Mouse (Mus musculus) hindbrain, embryonic 16.5 days (tissue): Measurements from ENCODE around the gene Phtf2. TPM values are rescaled to one million over a fixed set of nuclear protein-coding genes. Genes with fewer than 3 reads are reported as not detected.

Experiments
- ATAC-seq: fragments of 200-750 bp; cut with Nextera tagmentation; 2 replicates; pipeline ENCODE4 v1.8.0; 2017; ENCODE audit warnings: moderate TSS enrichment, moderate library complexity
- H3K27ac ChIP-seq: fragments of 300-500 bp; sonication (generic); 2 replicates; pipeline ENCODE4 v1.5.1; 2014; ENCODE audit warnings: low read depth, mild to moderate bottlenecking, control low read depth, low read length, moderate library complexity
- H3K27me3 ChIP-seq: fragments of 300-500 bp; sonication (generic); replicated peaks from 2 replicates; pipeline ENCODE4 v1.6.1; 2014; ENCODE audit warnings: low read length; ENCODE audit not compliant: control insufficient read depth, insufficient read depth
- H3K36me3 ChIP-seq: fragments of 300-500 bp; sonication (generic); 2 replicates; pipeline ENCODE4 v1.6.1; 2014; ENCODE audit warnings: mild to moderate bottlenecking, low read length, moderate library complexity, mixed read lengths; ENCODE audit not compliant: control insufficient read depth, insufficient read depth
- H3K4me1 ChIP-seq: fragments of 300-500 bp; sonication (generic); 2 replicates; pipeline ENCODE4 v1.6.1; 2014; ENCODE audit warnings: low read depth, low read length; ENCODE audit not compliant: control insufficient read depth, insufficient read depth
- H3K4me2 ChIP-seq: fragments of 300-500 bp; sonication (generic); 2 replicates; pipeline ENCODE4 v1.6.1; 2014; ENCODE audit warnings: mild to moderate bottlenecking, low read length, control low read depth, moderate library complexity
- H3K4me3 ChIP-seq: fragments of 300-500 bp; sonication (generic); 2 replicates; pipeline ENCODE4 v1.5.1; 2014; ENCODE audit warnings: mild to moderate bottlenecking, low read length, control low read depth, moderate library complexity
- H3K9ac ChIP-seq: fragments of 300-500 bp; sonication (generic); 2 replicates; pipeline ENCODE4 v1.6.1; 2014; ENCODE audit warnings: low read depth, mild to moderate bottlenecking, control low read depth, low read length, moderate library complexity
- H3K9me3 ChIP-seq: fragments of 300-500 bp; sonication (generic); 2 replicates; pipeline ENCODE4 v1.6.1; 2014; ENCODE audit warnings: mild to moderate bottlenecking, low read length, moderate library complexity; ENCODE audit not compliant: control insufficient read depth
- WGBS: fragments of 180-500 bp; shearing (Covaris S2); extraction: QIAGEN DNeasy Blood & Tissue Kit; methylation state at CpG from one replicate; pipeline ENCODE4 v1.1.7; 2014; 5-methylcytosine and 5-hydroxymethylcytosine counted together
- polyA plus RNA-seq: library from polyadenylated mRNA; unstranded; fragments of >200 nt; fragmentation: Nextera tagmentation; extraction: Ambion mirVana; gene quantifications from 2 replicates; pipeline ENCODE4 v1.2.1, GENCODE M21; 2015

The Phtf2 gene
- polyA plus RNA-seq, 1 experiment from 2014 or later = 23.9 TPM

DNA sequence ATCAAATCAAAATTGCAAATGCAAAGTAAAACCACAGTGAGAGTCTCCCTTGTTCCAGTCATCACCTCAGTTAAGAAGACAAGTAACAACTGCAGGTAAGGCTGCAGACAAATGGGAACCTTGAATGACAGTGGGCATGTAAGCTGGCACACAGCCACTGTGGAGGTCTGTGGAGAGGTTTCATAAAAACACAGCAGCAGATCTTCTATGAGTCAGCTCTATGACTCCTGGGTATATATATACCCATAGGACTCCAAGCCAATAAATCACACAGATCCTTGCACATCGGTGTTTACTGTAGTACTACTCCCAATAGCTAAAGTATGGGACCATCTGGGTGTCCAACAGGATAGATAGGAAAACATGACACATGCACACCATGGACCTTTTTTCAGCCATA lies 8.8 kb downstream of the Phtf2 start:
- Histone ChIP-seq H3K9me3 (no peaks in the 10 kb centered on the region), H3K36me3 (no peaks in the 10 kb centered on the region), H3K27ac (no peak overlapping the region), H3K4me1 (no peaks in the 10 kb centered on the region), H3K4me3 (no peak overlapping the region), H3K4me2 (no peak overlapping the region), H3K27me3 (no peaks in the 10 kb centered on the region), H3K9ac (no peak overlapping the region)
- peak; percentile 34; the same call in 1 of the 2 replicates for ATAC-seq
- 84% methylated on average over 1 of the region's 1 CpGs for WGBS

GRCm38 (mm10) chr5:20865193-20865755 lies 16.6 kb downstream of the Phtf2 start:
- ATAC-seq = no peak
- H3K9me3 ChIP-seq = no peaks in the 10 kb centered on the region
- no peak overlapping the region for H3K9ac ChIP-seq
- no peaks in the 10 kb centered on the region for H3K4me1 ChIP-seq
- H3K4me2 ChIP-seq = no peak overlapping the region
- no peak overlapping the region for H3K4me3 ChIP-seq
- WGBS = 88% methylated on average over 2 of the region's 2 CpGs
- no peak overlapping the region for H3K27ac ChIP-seq
- H3K36me3 ChIP-seq = no peaks in the 10 kb centered on the region
- H3K27me3 ChIP-seq = no peaks in the 10 kb centered on the region

DNA sequence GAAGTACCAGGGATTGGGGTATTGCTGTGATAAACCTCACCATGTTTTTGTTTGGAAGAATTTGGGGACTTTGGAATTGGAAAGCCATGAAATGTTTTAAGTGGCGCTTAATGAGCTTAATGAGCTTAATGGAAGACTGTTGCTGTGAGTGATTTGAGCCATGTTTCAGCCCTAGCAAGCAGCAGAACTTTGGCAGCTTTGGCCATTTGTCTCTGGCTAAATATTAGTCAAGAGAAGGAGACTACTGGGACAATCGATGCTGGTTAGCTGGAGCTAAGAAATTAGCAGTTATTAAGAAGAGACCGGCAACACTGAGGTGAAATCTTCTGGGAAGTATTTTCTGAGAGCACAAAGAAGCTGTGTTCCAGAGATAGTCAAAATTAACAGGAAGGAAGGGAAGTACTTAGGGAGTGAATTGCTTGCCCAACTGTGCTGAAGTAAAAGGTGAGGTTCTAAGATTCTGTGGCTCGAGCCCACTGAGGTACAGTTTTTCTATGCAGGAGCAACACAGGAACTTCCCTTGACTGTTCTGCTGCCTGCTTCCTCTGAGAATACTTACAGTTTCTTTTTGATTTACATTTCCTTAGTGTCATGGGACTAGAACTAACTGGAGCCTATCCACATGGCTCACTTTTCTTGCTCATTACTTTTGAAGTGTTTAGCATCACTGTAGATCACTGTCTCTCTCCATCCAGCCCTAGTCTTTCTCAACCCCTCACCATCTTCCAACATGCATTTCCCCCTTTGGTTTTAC lies 17.5 kb downstream of the Phtf2 start:
- Histone ChIP-seq H3K27ac (no peak overlapping the region), H3K4me2 (no peak overlapping the region), H3K4me1 (no peaks in the 10 kb centered on the region), H3K27me3 (no peaks in the 10 kb centered on the region), H3K4me3 (no peak overlapping the region), H3K9me3 (0 out of 2 replicates have a peak, but pooled peaks cover under 1% of the 10 kb centered on the region), H3K36me3 (no peaks in the 10 kb centered on the region), H3K9ac (no peak overlapping the region)
- 76% methylated on average over 4 of the region's 4 CpGs for WGBS
- no peak for ATAC-seq

DNA sequence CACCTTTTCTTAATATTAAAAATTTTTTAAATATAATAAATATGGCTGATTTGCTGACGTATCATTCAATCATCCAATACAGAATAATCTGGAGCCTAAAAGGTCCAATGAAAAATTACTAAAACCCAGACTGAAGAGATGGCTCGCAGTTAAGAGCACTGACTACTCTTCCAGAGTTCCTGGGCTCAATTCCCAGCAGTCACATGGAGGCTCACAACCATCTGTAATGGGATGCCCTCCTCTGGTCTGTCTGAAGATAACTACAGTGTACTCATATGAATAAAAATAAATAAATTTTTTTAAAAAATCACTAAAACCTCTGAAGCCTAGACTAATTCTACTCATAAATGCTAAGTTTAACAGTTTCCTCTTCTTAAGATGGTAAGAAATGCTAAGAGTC lies 20.0 kb downstream of the Phtf2 start:
- Histone ChIP-seq H3K9ac (no peak overlapping the region), H3K4me3 (no peak overlapping the region), H3K27me3 (no peaks in the 10 kb centered on the region), H3K27ac (no peak overlapping the region), H3K4me1 (no peaks in the 10 kb centered on the region), H3K4me2 (no peak overlapping the region), H3K36me3 (no peaks in the 10 kb centered on the region), H3K9me3 (0 out of 2 replicates have a peak, but pooled peaks cover 2% of the 10 kb centered on the region)
- 91% methylated on average over 2 of the region's 2 CpGs for WGBS
- ATAC-seq = no peak

DNA sequence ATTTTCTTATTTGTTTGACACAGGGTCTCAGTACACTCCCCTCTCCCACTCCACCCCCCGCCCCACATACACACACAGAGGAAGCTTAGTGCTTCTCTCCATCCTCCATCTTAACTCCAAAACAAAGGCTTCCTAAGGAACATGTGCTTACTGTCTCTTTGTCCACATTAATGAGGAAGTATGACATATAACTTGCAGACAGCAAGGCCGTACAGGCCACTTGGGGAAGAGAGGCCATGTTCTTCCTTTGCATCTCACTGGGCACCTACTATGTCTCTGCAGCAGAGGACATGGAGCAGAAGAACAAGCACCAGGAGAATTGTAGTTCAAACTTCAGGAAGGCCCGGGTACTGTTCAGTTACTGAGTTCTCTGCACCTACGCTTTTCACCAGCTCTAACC lies 21.4 kb downstream of the Phtf2 start:
- H3K4me1 ChIP-seq = no peaks in the 10 kb centered on the region
- H3K4me2 ChIP-seq = no peak overlapping the region
- H3K9me3 ChIP-seq = 0 out of 2 replicates have a peak, but pooled peaks cover 2% of the 10 kb centered on the region
- WGBS = 94% methylated on average over 4 of the region's 4 CpGs
- H3K27ac ChIP-seq = no peak overlapping the region
- H3K4me3 ChIP-seq = no peak overlapping the region
- H3K36me3 ChIP-seq = no peaks in the 10 kb centered on the region
- no peaks in the 10 kb centered on the region for H3K27me3 ChIP-seq
- no peak for ATAC-seq
- no peak overlapping the region for H3K9ac ChIP-seq

DNA sequence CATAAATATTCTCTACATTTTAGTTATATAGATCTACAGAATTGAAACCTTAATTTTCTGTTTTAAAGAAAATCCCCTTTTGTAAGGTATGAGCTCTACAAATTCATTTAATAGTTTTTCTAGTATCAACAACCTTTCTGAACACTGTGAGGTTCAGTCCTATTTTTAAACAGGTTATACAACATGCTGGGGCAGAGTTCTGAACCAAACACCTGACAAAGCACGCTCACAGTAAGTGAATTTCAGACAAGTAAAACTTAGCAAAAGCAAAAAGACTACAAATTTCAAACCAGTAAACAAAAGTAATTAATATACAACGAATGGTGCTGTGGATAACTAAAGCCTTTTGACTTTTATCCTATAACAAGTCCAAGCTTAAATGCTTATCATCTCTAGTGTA lies 23.5 kb downstream of the Phtf2 start:
- Histone ChIP-seq H3K9me3 (0 out of 2 replicates have a peak, but pooled peaks cover 2% of the 10 kb centered on the region), H3K9ac (no peak overlapping the region), H3K4me2 (no peak overlapping the region), H3K27me3 (no peaks in the 10 kb centered on the region), H3K4me1 (no peaks in the 10 kb centered on the region), H3K27ac (no peak overlapping the region), H3K4me3 (no peak overlapping the region), H3K36me3 (no peaks in the 10 kb centered on the region)
- WGBS = 96% methylated on average over 2 of the region's 2 CpGs
- ATAC-seq = no peak

DNA sequence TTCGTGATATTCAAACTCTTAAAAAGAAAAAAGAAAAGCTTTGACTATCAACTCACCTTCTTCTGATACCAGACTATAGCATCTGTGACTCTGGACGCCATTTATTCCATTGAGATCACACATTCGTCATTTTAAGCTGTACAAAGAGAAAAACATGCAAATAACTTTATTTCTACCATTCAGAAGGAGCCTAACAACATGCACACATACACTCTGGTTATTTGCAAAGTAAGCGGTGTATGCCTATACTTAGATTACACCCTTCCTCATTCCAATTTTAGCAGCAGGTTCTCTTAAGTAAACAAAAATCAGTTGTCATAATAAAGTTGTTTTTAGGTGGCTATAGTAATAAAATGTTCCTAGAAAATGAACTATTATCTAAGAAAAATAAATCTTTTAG lies 26.9 kb downstream of the Phtf2 start:
- H3K9me3 ChIP-seq = 0 out of 2 replicates have a peak, but pooled peaks cover 2% of the 10 kb centered on the region
- H3K4me1 ChIP-seq = no peaks in the 10 kb centered on the region
- no peak for ATAC-seq
- no peaks in the 10 kb centered on the region for H3K36me3 ChIP-seq
- H3K27me3 ChIP-seq = no peaks in the 10 kb centered on the region
- 88% methylated on average over 4 of the region's 4 CpGs for WGBS
- H3K4me3 ChIP-seq = no peak overlapping the region
- H3K27ac ChIP-seq = no peak overlapping the region
- no peak overlapping the region for H3K9ac ChIP-seq
- H3K4me2 ChIP-seq = no peak overlapping the region

- Histone ChIP-seq H3K36me3 (no peaks in the 10 kb centered on the region), H3K4me2 (no peak overlapping the region), H3K9ac (no peak overlapping the region), H3K27ac (no peak overlapping the region), H3K9me3 (no peaks in the 10 kb centered on the region), H3K4me1 (no peaks in the 10 kb centered on the region), H3K27me3 (no peaks in the 10 kb centered on the region), H3K4me3 (no peak overlapping the region)
- ATAC-seq = 0 out of 2 replicates have a peak, but pooled peaks have one; percentile 48
- WGBS = 86% methylated on average over 2 of the region's 2 CpGs
Observed at GRCm38 (mm10) chr5:20847010-20847409, 34.9 kb downstream of the Phtf2 start.

- no peaks in the 10 kb centered on the region for H3K36me3 ChIP-seq
- H3K27me3 ChIP-seq = no peaks in the 10 kb centered on the region
- WGBS = 70% methylated on average over 2 of the region's 2 CpGs
- no peak for ATAC-seq
- no peak overlapping the region for H3K4me2 ChIP-seq
- no peaks in the 10 kb centered on the region for H3K4me1 ChIP-seq
- H3K4me3 ChIP-seq = no peak overlapping the region
- H3K9me3 ChIP-seq = no peaks in the 10 kb centered on the region
- H3K27ac ChIP-seq = no peak overlapping the region
- no peak overlapping the region for H3K9ac ChIP-seq
Observed at GRCm38 (mm10) chr5:20843816-20844215, 38.1 kb downstream of the Phtf2 start.
